Mouse (Mus musculus) neutrophil, adult 59 days (primary cell): ENCODE measurements around the gene Olfr1206. TPM values are rescaled to one million over a fixed set of nuclear protein-coding genes. Genes with fewer than 3 reads are reported as not detected.

ENCODE experiments used
- total RNA-seq, 2 experiments: library from RNA; stranded (reverse); gene quantifications; 1 replicate in 1 of 2; 2 replicates in 1 of 2; pipeline ENCODE4 v1.2.4; 2023

The Olfr1206 gene
- not detected for total RNA-seq

DNA sequence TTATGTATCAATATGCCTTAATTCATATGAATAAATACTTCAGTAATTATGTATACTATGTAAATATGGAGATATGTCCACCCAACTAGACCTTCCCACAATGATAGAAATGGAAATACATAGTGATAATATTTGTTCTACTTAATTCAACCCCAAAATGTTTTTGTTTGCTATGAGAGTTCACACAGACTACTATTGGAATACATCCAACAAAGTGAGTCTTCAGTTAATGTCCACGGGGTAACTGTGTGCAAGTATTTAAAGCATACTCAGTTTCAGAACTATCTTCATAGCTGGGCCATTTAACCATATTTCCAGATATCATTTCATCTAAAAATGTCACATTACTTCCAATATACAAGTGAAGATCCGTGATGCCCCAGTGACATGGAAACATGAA, at the start of gene Olfr1206:
TSS of gene Olfr1206 (plus strand) at position 301 of the 400 bp plus-strand sequence.

DNA sequence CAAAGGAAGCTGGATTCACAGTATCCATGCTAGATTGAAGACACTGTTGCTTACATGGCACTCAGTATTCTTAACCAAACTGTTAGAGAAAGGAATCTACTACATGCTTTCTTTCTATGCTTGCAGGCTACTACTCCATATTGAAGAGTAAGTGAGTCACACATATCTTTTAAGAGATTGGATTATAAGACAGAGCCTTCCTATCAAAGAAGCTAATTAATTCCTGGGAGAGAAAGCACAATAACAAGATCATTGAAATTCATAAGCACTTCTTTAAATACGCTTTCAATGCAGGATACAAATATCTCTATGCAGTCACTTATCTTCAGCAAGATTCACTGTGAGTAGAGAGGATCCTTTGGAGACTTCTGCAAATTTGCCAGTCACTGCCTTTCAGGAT, 48.8 kb upstream of the Olfr1206 start, which contains the start of gene Olfr1202:
TSS of gene Olfr1202 (plus strand) at position 301 of the 400 bp plus-strand sequence.

DNA sequence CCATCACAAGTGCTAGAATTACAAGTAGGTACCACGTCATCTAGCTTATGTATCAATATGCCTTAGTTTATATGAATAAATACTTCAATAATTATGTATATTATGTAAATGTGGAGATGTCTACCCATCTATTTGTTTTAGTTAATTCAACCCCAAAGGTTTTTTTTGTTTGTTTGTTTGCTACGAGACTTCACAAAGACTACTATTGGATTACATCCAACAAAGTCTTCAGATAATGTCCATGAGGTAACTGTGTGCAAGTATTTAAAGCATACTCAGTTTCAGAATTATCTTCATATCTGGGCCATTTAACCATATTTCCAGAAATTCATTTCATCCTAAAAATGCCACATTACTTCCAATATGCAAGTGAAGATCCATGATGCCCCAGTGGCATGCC, 33.6 kb upstream of the Olfr1206 start, which contains the start of gene Olfr1205:
TSS of gene Olfr1205 (plus strand) at position 301 of the 400 bp plus-strand sequence.

DNA sequence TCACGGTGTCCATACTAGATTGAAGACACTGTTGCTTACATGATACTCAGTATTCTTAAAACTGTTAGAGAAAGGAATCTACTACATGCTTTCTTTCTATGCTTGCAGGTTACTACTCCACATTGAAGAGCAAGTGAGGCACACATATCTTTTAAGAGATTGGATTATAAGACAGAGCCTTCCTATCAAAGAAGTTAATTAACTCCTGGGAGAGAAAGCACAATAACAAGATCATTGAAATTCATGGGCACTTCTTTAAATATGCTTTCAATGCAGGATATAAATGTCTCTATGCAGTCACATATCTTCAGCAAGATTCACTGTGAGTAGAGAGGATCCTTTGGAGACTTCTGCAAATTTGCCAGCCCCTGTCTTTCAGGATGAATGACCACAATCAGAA, 14.0 kb upstream of the Olfr1206 start, which contains the start of gene Olfr1204:
TSS of gene Olfr1204 (plus strand) at position 301 of the 400 bp plus-strand sequence.

DNA sequence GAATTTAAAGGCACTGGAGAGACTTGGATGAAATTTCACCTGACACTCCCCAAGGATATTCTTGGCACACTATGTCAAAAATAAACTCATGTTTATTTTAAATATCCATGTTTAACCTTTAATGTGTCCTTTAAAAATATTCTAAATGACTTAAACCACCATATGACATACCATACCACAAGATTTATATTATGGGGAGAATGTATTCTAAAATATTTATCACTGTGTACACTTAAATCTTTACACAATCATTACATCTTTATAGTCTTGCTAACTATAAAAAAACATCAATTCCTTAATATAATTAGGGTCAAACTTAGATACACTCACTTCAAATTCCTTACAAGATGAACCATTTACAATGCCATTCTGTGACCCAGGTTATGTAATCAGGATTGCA, 39.2 kb downstream of the Olfr1206 start, which contains the start of gene Olfr1208:
TSS of gene Olfr1208 (minus strand) at position 101 of the 400 bp plus-strand sequence.

DNA sequence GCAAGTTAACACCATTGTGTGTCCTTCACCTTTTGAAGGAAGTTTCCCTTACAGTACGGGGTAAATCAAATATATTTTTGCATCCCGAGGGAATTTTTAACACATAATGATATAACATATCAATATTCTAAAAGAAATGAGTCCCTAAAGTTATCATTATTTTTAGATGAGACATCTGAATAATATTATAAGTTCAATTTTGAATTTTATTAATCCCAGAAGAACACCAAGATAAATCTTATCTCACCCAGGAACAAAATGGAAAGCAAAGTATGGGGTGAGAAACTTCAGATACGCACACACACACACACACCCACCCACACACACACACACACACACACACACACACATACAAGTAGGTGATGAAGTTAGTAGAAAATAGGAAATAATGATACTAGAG, 52.0 kb downstream of the Olfr1206 start, which contains the start of gene Olfr1209:
TSS of gene Olfr1209 (minus strand) at position 101 of the 400 bp plus-strand sequence.

Other genes starting within 250 kb of the Olfr1206 start
- gene Olfr1191-ps1, start 222.7 kb upstream of the Olfr1206 start, total RNA-seq = under 1 TPM in 1 of 2 experiments, not detected in 1; 0.09 TPM
- gene Olfr1192-ps1, start 214.7 kb upstream of the Olfr1206 start, total RNA-seq = not detected
- not detected for gene Olfr1193, start 187.6 kb upstream of the Olfr1206 start, total RNA-seq
- not detected for gene Olfr1195, start 174.0 kb upstream of the Olfr1206 start, total RNA-seq
- gene Olfr1196, start 158.6 kb upstream of the Olfr1206 start, total RNA-seq = not detected
- not detected for gene Olfr1197, start 130.9 kb upstream of the Olfr1206 start, total RNA-seq
- not detected for gene Olfr1198, start 111.9 kb upstream of the Olfr1206 start, total RNA-seq
- gene Olfr1199, start 102.8 kb upstream of the Olfr1206 start, total RNA-seq = not detected
- gene Olfr1200, start 92.7 kb upstream of the Olfr1206 start, total RNA-seq = not detected
- not detected for gene Olfr1201, start 70.2 kb upstream of the Olfr1206 start, total RNA-seq
- not detected for gene Olfr1202, start 48.7 kb upstream of the Olfr1206 start, total RNA-seq
- gene Olfr1205, start 33.5 kb upstream of the Olfr1206 start, total RNA-seq = not detected
- not detected for gene Olfr1204, start 13.9 kb upstream of the Olfr1206 start, total RNA-seq
- not detected for gene Olfr1208, start 39.1 kb downstream of the Olfr1206 start, total RNA-seq
- not detected for gene Olfr1209, start 51.9 kb downstream of the Olfr1206 start, total RNA-seq
- not detected for gene Olfr1211, start 74.9 kb downstream of the Olfr1206 start, total RNA-seq
- gene Olfr1212, start 90.7 kb downstream of the Olfr1206 start, total RNA-seq = not detected
- gene Gm13762, start 117.0 kb downstream of the Olfr1206 start, total RNA-seq = not detected
- gene Olfr1214, start 129.4 kb downstream of the Olfr1206 start, total RNA-seq = not detected
- gene Olfr1215, start 143.7 kb downstream of the Olfr1206 start, total RNA-seq = not detected
- gene Olfr1216, start 155.1 kb downstream of the Olfr1206 start, total RNA-seq = not detected
- gene Olfr1217, start 168.8 kb downstream of the Olfr1206 start, total RNA-seq = not detected
- not detected for gene Olfr1218, start 198.0 kb downstream of the Olfr1206 start, total RNA-seq
- gene Olfr1219, start 220.3 kb downstream of the Olfr1206 start, total RNA-seq = not detected
- gene Olfr1220, start 243.6 kb downstream of the Olfr1206 start, total RNA-seq = not detected